Mouse (Mus musculus): ENCODE results near the gene Lztr1. TPM values are rescaled to one million over a fixed set of nuclear protein-coding genes. Genes with fewer than 3 reads are reported as not detected.

Gene Lztr1
- polyA plus RNA-seq, 1 experiment from 2014 or later = 30.9 TPM

GRCm38 (mm10) chr16:17502681-17503080 is 5.8 kb upstream of the Lztr1 start:
- DNase-seq (ENCODE audit: low spot score) = no peak

DNA sequence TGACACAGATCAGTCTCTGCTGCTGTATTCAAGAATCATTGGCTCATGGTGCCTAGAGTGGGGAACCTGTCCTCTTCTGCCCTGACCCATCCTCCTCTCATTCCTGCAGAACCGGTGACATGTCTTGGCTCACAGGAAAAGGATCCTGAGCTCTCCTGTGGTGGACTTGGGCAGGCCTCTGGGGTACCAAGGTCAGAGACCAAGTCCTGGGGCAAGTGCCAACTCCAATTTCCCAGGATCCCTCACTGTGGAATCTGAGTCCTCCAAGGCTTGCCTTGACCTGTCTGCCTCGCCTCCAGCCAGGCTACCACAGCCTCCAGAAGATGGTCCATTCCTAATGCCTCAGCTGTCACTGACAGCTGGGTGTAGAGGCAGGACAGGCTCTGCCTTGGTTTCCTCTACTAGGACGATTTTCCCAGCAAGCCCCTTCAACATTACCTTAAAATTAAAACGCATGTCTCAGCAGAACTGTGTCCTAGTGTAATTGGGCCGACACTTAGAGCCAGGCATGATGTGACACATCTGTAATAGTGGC is 1.4 kb upstream of the Lztr1 start:
- no peak for DNase-seq (ENCODE audit: low spot score)

DNA sequence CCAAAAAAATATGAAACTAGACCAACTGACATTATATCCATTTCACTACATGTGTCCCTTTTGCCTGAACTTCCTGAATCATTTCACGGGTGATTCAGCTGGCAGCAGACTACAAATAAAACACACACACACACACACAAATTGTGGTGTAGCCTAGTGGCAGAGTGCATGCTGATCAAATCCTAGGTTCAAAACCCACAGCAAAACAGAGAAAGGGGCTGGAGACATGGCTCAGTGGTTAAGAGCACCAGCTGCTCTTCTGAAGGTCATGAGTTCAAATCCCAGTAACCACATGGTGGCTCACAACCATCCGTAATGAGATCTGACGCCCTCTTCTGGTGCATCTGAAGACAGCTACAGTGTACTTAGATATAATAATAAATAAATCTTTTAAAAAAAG is 457 bp upstream of the Lztr1 start:
- peak; percentile 17 for DNase-seq (ENCODE audit: low spot score)

GRCm38 (mm10) chr16:17509240-17509597 is 731 bp downstream of the Lztr1 start:
- peak; percentile 6 for DNase-seq (ENCODE audit: low spot score)

DNA sequence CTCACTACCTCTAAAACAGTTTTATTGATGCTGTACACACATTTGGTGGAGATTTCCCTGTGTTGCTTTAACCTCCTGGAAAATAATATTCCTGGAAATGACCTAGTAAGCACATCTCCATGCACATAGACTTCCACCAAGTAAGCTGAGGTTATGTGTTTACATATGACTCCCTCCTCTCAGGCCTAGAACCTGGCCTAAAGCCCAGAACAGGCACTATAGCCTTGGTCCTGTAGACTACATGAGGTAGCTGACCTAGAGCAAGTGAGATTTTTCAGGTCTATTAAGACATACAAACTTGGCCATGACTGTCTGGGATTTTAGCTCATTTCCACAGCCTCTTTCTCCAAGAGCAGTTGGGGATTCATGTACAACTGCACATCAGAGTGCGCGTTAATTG is 1.7 kb downstream of the Lztr1 start:
- DNase-seq (ENCODE audit: low spot score) = no peak

GRCm38 (mm10) chr16:17510686-17511085 is 2.2 kb downstream of the Lztr1 start:
- DNase-seq (ENCODE audit: low spot score) = no peak

DNA sequence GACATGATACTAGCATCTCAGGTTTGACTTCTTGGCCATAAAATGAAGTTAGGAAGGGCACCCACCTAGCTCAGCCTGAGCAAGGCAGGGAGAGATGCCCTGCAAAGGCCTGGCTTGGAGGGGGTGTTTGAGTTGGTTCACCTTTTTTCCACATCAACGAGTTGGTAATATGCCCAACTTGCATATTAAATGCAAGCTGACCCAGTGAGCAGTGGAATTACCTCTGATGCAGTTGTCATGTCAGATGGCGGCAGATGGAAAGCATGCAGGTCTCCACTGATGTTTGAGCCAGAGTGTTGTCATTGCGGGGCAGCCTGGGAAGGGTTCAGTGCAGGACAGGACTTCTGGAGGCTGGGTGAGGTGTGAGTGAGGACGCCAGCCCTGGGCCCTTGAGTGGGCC is 2.9 kb downstream of the Lztr1 start:
- no peak for DNase-seq (ENCODE audit: low spot score)

GRCm38 (mm10) chr16:17518910-17519309 is 10.4 kb downstream of the Lztr1 start:
- no peak for DNase-seq (ENCODE audit: low spot score)

DNA sequence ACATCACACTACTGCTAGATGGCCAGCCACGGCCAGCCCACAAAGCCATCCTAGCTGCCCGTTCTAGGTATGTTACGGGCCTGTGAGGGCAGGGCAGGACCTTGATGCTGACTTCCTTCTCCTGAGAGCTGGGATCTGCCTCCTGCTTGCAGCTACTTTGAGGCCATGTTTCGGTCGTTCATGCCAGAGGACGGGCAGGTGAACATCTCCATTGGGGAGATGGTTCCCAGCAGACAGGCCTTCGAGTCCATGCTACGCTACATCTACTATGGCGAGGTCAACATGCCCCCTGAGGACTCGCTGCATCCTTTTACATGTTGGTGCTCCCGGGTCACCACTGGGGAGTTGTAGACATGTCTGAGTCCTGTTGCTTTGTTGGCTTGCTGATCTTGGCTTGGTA is 15.7 kb downstream of the Lztr1 start:
- DNase-seq (ENCODE audit: low spot score) = no peak

- DNase-seq (ENCODE audit: low spot score) = no peak
These were observed 17.0 kb downstream of the Lztr1 start for GRCm38 (mm10) chr16:17525524-17525923.

- no peak for DNase-seq (ENCODE audit: low spot score)
These were observed 17.7 kb downstream of the Lztr1 start for GRCm38 (mm10) chr16:17526223-17526622.

DNA sequence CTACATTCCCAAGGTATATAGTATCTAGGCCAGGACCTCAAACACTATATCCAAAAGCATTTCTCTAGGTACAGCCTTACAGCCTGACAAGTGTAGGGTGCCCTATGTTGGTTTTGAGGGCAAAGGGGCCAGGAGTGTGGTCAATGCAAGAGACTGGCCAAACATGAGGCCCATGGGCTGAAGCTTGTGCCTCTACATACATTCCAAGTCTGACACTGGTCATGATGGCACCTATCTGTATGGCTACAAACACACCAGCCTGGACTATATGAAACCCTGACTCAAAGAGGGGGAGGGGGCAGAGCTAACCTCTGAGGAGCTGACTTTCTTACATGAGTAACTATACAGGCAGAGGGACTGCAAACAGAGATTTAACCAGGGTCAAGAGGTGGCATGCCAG is 19.1 kb downstream of the Lztr1 start:
- no peak for DNase-seq (ENCODE audit: low spot score)

GRCm38 (mm10) chr16:17528276-17528675 is 19.8 kb downstream of the Lztr1 start:
- DNase-seq (ENCODE audit: low spot score) = no peak

DNA sequence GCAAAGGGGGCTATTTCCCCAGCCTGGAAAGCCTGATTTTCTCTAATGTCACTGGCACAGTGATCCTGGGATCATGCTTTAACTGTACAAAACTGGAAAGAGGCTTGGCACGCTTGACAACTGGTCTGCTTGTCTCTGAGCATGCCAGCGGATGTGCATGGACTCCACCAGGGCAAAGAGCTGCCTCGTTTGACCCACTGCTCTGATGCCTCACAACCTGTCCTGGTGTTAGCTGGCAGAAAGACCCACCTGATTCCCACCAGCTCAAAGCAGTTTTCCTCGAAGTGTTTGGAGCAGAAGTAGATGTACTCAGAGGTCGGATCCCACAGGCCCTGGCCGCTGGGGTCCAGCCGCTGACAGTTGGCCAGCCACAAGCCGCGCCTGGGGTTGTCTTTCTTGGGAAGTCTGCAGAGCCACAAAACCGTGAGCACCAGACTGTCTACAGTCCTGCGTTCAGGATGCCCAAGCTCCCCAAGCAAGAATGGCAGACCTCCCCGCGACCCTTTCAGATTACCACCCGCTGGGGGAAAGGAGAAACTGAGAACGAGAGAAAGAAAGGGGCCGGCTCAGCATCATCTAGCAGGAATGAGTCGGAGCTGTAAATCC is 21.6 kb downstream of the Lztr1 start:
- no peak for DNase-seq (ENCODE audit: low spot score)

- DNase-seq (ENCODE audit: low spot score) = peak; percentile 98
These were observed 22.3 kb downstream of the Lztr1 start, which contains the start of gene Thap7 for GRCm38 (mm10) chr16:17530640-17531288. Gene Thap7 (minus strand): TSS chr16:17531136.

DNA sequence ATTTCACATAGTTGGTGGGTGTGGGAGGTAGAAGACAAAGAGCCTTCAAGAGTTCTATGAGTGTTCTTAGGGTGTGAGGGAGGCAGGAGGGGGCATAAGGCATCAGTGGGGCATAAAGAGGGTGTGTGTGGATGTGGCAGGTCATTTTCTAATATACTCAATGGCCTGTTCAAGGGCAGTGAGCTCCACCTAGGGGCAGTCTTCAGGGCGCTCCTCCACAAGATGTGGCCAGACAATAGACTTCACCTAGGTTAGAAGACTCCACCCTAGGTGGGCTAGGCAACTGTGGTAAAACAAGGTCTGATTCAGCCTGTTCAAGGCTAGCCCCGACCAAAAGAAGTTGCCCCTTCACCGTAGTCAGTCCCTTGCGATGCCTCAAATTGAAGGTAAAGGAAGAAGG is 23.8 kb downstream of the Lztr1 start:
- no peak for DNase-seq (ENCODE audit: low spot score)

- no peak for DNase-seq (ENCODE audit: low spot score)
These were observed 24.3 kb downstream of the Lztr1 start for GRCm38 (mm10) chr16:17532676-17533329.

- DNase-seq (ENCODE audit: low spot score) = no peak
These were observed 28.1 kb downstream of the Lztr1 start for GRCm38 (mm10) chr16:17536584-17536983.

DNA sequence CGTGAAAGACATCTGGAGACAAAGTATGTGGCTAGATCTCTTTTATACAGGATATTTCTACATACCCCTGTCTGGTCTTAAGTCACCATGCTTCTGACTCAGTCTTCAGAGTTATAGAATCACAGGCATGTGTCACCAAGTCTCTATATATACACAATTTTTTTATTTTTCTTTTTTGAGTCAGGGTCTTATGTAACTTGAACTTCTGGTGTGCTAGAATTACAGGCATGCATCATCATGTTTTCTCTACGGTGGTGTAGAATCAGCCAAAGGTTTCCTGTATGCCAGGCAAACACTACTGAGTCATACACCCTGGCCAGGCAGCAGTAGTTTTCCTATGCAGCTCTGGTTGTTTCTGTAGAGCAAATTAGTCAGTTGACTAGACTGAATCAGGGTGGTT is 34.1 kb downstream of the Lztr1 start:
- DNase-seq (ENCODE audit: low spot score) = no peak

- DNase-seq (ENCODE audit: low spot score) = no peak
These were observed 44.3 kb downstream of the Lztr1 start for GRCm38 (mm10) chr16:17552837-17553236.

GRCm38 (mm10) chr16:17553910-17554685 is 45.6 kb downstream of the Lztr1 start:
- peak; percentile 93 for DNase-seq (ENCODE audit: low spot score)

GRCm38 (mm10) chr16:17554702-17555101 is 46.2 kb downstream of the Lztr1 start:
- peak; percentile 20 for DNase-seq (ENCODE audit: low spot score)

Data from thymus, postnatal 0 days (tissue).